In genomic region chr13:4790414-4790813, GRCm38 (mm10) we compare ENCODE assay signal across 24 mouse cellular contexts.
DNase-seq lines count a peak whose midpoint lies in the region; ATAC-seq and TF ChIP-seq lines count a peak whose summit lies in the region.
"Had no signal": no experiment of that assay in that cellular context is flagged by ENCODE, and none has a peak within 500 bp of the region (broad histone marks: within the 10 kb centered on the region; RNA-seq: fewer than 3 reads in every experiment).

No protein-coding gene starts in this region.

- 66% methylated on average over 2 of the region's 2 CpGs for WGBS in lung, postnatal 0 days
- WGBS in macrophage (ENCODE audit: missing documents), result 21% methylated on average over 2 of the region's 2 CpGs
- 63% methylated on average over 2 of the region's 2 CpGs for WGBS in kidney, embryonic 16.5 days

- H3K9ac ChIP-seq in lung, postnatal 0 days (replicated peaks; ENCODE audit: low read depth), result no peak overlapping the region
- no peak overlapping the region for H3K9ac ChIP-seq in kidney, embryonic 16.5 days (replicated peaks; ENCODE audit: low read length)
- H3K9ac ChIP-seq: forebrain, embryonic 13.5 days; forebrain, postnatal 0 days; heart, embryonic 15.5 days; hindbrain, embryonic 15.5 days had no signal

- no peaks in the 10 kb centered on the region for H3K79me2 ChIP-seq in macrophage (ENCODE audit: inconsistent target)

- no peak for TF ChIP-seq EP300 in lung, postnatal 0 days (IDR thresholded peaks at IDR 0.05)

- ATAC-seq in lung, postnatal 0 days, result no peak
- no peak for ATAC-seq in kidney, embryonic 16.5 days (ENCODE audit: low FRiP score, low TSS enrichment)
- ATAC-seq: activated CD4-positive, CD25-positive, alpha-beta regulatory T cell, adult 4 months; forebrain, embryonic 13.5 days; forebrain, postnatal 0 days; Patski had no signal

- H3K4me3 ChIP-seq in lung, postnatal 0 days (ENCODE audit: low read depth, low read length), result no peak overlapping the region
- no peak overlapping the region for H3K4me3 ChIP-seq in brown adipose tissue, adult 24 weeks (ENCODE audit: insufficient read depth, low read depth, low read length)
- H3K4me3 ChIP-seq in macrophage (ENCODE audit: inconsistent target), result no peak overlapping the region
- H3K4me3 ChIP-seq in kidney, embryonic 16.5 days (ENCODE audit: low read length), result no peak overlapping the region
- H3K4me3 ChIP-seq: embryonic facial prominence, embryonic 10.5 days; forebrain, embryonic 13.5 days; gastrocnemius, adult 2 months; heart, embryonic 15.5 days; hindbrain, embryonic 15.5 days had no signal

- H3K9me3 ChIP-seq in lung, postnatal 0 days (ENCODE audit: low read length), result no peaks in the 10 kb centered on the region
- no peaks in the 10 kb centered on the region for H3K9me3 ChIP-seq in kidney, embryonic 16.5 days (ENCODE audit: low read length)
- H3K9me3 ChIP-seq: embryonic facial prominence, embryonic 10.5 days; forebrain, embryonic 13.5 days; heart, embryonic 15.5 days; hindbrain, embryonic 15.5 days had no signal

- no peak for TF ChIP-seq CTCF in lung, postnatal 0 days (IDR thresholded peaks at IDR 0.05)

- H3K27me3 ChIP-seq in lung, postnatal 0 days (replicated peaks; ENCODE audit: insufficient read depth, low read length), result no peaks in the 10 kb centered on the region
- H3K27me3 ChIP-seq in kidney, embryonic 16.5 days (ENCODE audit: insufficient read depth, low read length), result no peaks in the 10 kb centered on the region
- H3K27me3 ChIP-seq: CH12.LX; forebrain, embryonic 13.5 days; heart, embryonic 15.5 days; hindbrain, embryonic 15.5 days; Patski had no signal

- no peaks in the 10 kb centered on the region for H3K36me3 ChIP-seq in lung, postnatal 0 days (ENCODE audit: insufficient read depth, low read length)
- H3K36me3 ChIP-seq in macrophage (ENCODE audit: inconsistent target), result no peaks in the 10 kb centered on the region
- H3K36me3 ChIP-seq in kidney, embryonic 16.5 days (ENCODE audit: insufficient read depth, low read length), result no peaks in the 10 kb centered on the region
- H3K36me3 ChIP-seq: embryonic facial prominence, embryonic 10.5 days; heart, embryonic 15.5 days; hindbrain, embryonic 15.5 days had no signal

- peak; percentile 8 for DNase-seq in lung, postnatal 0 days (ENCODE audit: low spot score)
- no peak for DNase-seq in lung, adult 18-20 months
- no peak for DNase-seq in gastrocnemius, adult 18-20 months (ENCODE audit: low spot score)
- no peak for DNase-seq in layer of hippocampus, postnatal 36 days
- DNase-seq: adrenal gland, adult 2 months; adrenal gland, postnatal 25 days; cerebellum, adult 11-12 months; cerebellum, adult 9-10 months; cerebellum, postnatal 25 days; forebrain, postnatal 0 days; gastrocnemius, adult 2 months; gastrocnemius, postnatal 25 days; heart, postnatal 14 days had no signal

- H3K4me2 ChIP-seq in lung, postnatal 0 days (replicated peaks; ENCODE audit: low read depth, low read length), result no peak overlapping the region
- H3K4me2 ChIP-seq in kidney, embryonic 16.5 days (replicated peaks; ENCODE audit: low read depth, low read length), result no peak overlapping the region
- H3K4me2 ChIP-seq: forebrain, embryonic 13.5 days; heart, embryonic 11.5 days; heart, embryonic 15.5 days; hindbrain, embryonic 15.5 days had no signal

- H3K27ac ChIP-seq in lung, postnatal 0 days (ENCODE audit: low read length), result no peak overlapping the region
- H3K27ac ChIP-seq in brown adipose tissue, adult 24 weeks (replicated peaks; ENCODE audit: low read depth, low read length), result peak overlapping the region; percentile 71
- H3K27ac ChIP-seq in macrophage, result peak overlapping the region; percentile 22
- H3K27ac ChIP-seq in kidney, embryonic 16.5 days (ENCODE audit: low read length), result no peak overlapping the region
- H3K27ac ChIP-seq: embryonic facial prominence, embryonic 10.5 days; forebrain, embryonic 13.5 days; gastrocnemius, adult 2 months; heart, embryonic 15.5 days; hindbrain, embryonic 15.5 days had no signal

- no peaks in the 10 kb centered on the region for H3K4me1 ChIP-seq in lung, postnatal 0 days (ENCODE audit: insufficient read depth, low read depth, low read length)
- 0 out of 2 replicates have a peak, but pooled peaks cover 2% of the 10 kb centered on the region for H3K4me1 ChIP-seq in brown adipose tissue, adult 24 weeks (ENCODE audit: control insufficient read depth, insufficient read depth, insufficient read length, low read length)
- H3K4me1 ChIP-seq in kidney, embryonic 16.5 days (ENCODE audit: insufficient read depth, low read length), result no peaks in the 10 kb centered on the region
- H3K4me1 ChIP-seq: embryonic facial prominence, embryonic 10.5 days; forebrain, embryonic 13.5 days; heart, embryonic 15.5 days; hindbrain, embryonic 15.5 days had no signal

Comparison
In these comparisons a context has a peak if more than half of its experiments do, and no peak if none do; other contexts are left out.
1. H3K27ac ChIP-seq: peak in brown adipose tissue, adult 24 weeks (single experiment) and macrophage (single experiment); none in lung, postnatal 0 days (single experiment) and kidney, embryonic 16.5 days (single experiment).